In the genomic region with DNA sequence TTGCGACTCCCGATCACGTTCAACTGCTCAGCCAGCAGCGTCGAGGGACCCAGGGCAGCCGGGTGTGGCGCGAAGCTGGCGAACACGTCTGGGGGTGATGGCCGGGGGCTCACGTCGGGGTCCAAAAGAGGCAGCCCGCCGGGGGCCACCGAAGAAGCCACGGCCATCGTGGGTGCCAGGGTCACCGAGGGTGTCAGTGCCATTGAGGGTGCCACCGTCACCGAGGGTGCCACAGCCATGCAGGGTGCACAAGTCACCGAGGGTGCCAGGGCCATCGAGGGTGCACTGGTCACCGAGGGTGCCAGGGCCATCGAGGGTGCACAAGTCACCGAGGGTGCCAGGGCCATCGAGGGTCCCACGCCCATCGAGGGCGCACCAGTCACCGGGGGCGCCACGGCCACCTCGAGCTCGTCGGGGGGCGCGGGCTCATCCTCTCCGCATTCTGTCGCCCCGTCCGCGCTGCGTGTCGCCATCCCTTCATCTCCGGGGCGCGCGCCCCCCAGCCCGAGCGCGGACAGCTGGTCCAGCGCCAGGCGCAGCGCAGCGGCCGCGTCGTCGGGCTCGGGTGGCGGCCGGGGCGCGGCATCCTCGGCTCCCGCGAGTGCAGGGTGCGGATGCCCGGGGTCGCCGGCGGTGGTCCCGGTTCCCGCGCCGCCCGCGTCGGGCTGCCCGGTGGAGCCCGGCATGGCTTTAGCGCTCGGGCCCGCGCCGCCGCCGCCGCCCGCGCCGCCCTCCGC, we compare ENCODE assay signal across 8 mouse cellular contexts. TPM values are rescaled to one million over a fixed set of nuclear protein-coding genes. Genes with fewer than 3 reads are reported as not detected.
DNase-seq lines count a peak whose midpoint lies in the region; ATAC-seq and TF ChIP-seq lines count a peak whose summit lies in the region.

No protein-coding gene starts in this region.

- peaks cover 68% of the 10 kb centered on the region for H3K4me1 ChIP-seq in erythroblast, embryonic 14.5 days (ENCODE audit: control insufficient read depth)
- peaks cover 26% of the 10 kb centered on the region for H3K4me1 ChIP-seq in hindbrain, postnatal 0 days (ENCODE audit: insufficient read depth, low read length)
- H3K4me1 ChIP-seq in midbrain, embryonic 13.5 days (replicated peaks) = peaks cover 40% of the 10 kb centered on the region

- peaks cover 40% of the 10 kb centered on the region for H3K36me3 ChIP-seq in erythroblast, embryonic 14.5 days (ENCODE audit: control insufficient read depth)
- peaks cover 17% of the 10 kb centered on the region for H3K36me3 ChIP-seq in hindbrain, postnatal 0 days (ENCODE audit: insufficient read depth, low read length)
- peaks cover 56% of the 10 kb centered on the region for H3K36me3 ChIP-seq in midbrain, embryonic 13.5 days

- H3K27me3 ChIP-seq in erythroblast, embryonic 14.5 days (ENCODE audit: control insufficient read depth) = peaks cover 12% of the 10 kb centered on the region
- no peaks in the 10 kb centered on the region for H3K27me3 ChIP-seq in hindbrain, postnatal 0 days (ENCODE audit: insufficient read depth, low read length)
- no peaks in the 10 kb centered on the region for H3K27me3 ChIP-seq in midbrain, embryonic 13.5 days

- H3K27ac ChIP-seq in hindbrain, postnatal 0 days = peak overlapping the region; percentile 98
- H3K27ac ChIP-seq in midbrain, embryonic 13.5 days = peak overlapping the region; percentile 99

- peak overlapping the region; percentile 99 for H3K4me2 ChIP-seq in hindbrain, postnatal 0 days (ENCODE audit: low read depth, low read length)
- H3K4me2 ChIP-seq in midbrain, embryonic 13.5 days (replicated peaks) = peak overlapping the region; percentile 98

- DNase-seq in thymus, postnatal 0 days (ENCODE audit: low spot score) = peak; percentile 35
- no peak for DNase-seq in thymus, postnatal 25 days
- peak; percentile 46 for DNase-seq in hindbrain, postnatal 0 days (ENCODE audit: low spot score)
- no peak for DNase-seq in urinary bladder, adult 18-20 months (ENCODE audit: low spot score in 2 of 2)
- no peak for DNase-seq in layer of hippocampus, postnatal 36 days

- H3K9me3 ChIP-seq in erythroblast, embryonic 14.5 days (ENCODE audit: control insufficient read depth, low read length) = peaks cover 6% of the 10 kb centered on the region
- no peaks in the 10 kb centered on the region for H3K9me3 ChIP-seq in hindbrain, postnatal 0 days (ENCODE audit: low read length)
- no peaks in the 10 kb centered on the region for H3K9me3 ChIP-seq in midbrain, embryonic 13.5 days

- H3K4me3 ChIP-seq in erythroblast, embryonic 14.5 days (replicated peaks) = peak overlapping the region; percentile 76
- H3K4me3 ChIP-seq in hindbrain, postnatal 0 days (ENCODE audit: low read length) = peak overlapping the region; percentile 95
- peak overlapping the region; percentile 100 for H3K4me3 ChIP-seq in midbrain, embryonic 13.5 days (replicated peaks)

- no peak for ATAC-seq in erythroblast, adult 5-6 weeks (replicated peaks; ENCODE audit: low FRiP score, poor library complexity, severe bottlenecking)
- ATAC-seq in hindbrain, postnatal 0 days = no peak
- no peak for ATAC-seq in midbrain, embryonic 13.5 days

- TF ChIP-seq CTCF in hindbrain, postnatal 0 days (IDR thresholded peaks at IDR 0.05; ENCODE audit: low read depth) = no peak

- peak overlapping the region; percentile 98 for H3K9ac ChIP-seq in hindbrain, postnatal 0 days (replicated peaks; ENCODE audit: low read length)
- H3K9ac ChIP-seq in midbrain, embryonic 13.5 days (replicated peaks) = peak overlapping the region; percentile 100

- WGBS in hindbrain, postnatal 0 days = 5% methylated on average over 76 of the region's 94 CpGs
- WGBS in midbrain, embryonic 13.5 days = under 1% methylated on average over 69 of the region's 94 CpGs

RNA-seq across cellular contexts. Expression of a gene that starts 0.6 kb away (rescaled TPM):
- polyA plus RNA-seq in erythroblast, embryonic 14.5 days (2012) = 0.53 and 0.55 TPM in 2 replicates
- total RNA-seq in erythroblast, adult 5-6 weeks (2015; ENCODE audit: low replicate concordance) = 1.5 TPM in 1 of 2 replicates, not detected in the other
- total RNA-seq in erythroblast, adult 5-6 weeks (2017; ENCODE audit: low replicate concordance) = 0.51 and 0.70 TPM in 2 replicates
- polyA plus RNA-seq in thymus, postnatal 0 days (2015; fragmentation: Nextera tagmentation; extraction: Ambion mirVana) = 3.2 and 4.7 TPM in 2 replicates
- total RNA-seq in hindbrain, postnatal 0 days (2014; rRNA removed) = 129 and 145 TPM in 2 replicates
- 11.6 and 14.2 TPM in 2 replicates for polyA plus RNA-seq in hindbrain, postnatal 0 days (2015; fragmentation: Nextera tagmentation; extraction: Ambion mirVana)
- 15.9 and 18.6 TPM in 2 replicates for polyA plus RNA-seq in midbrain, embryonic 13.5 days (2015; fragmentation: Nextera tagmentation; extraction: Ambion mirVana)
- total RNA-seq in layer of hippocampus, postnatal 36 days (2021) = 10 to 100 TPM; 18.2 to 18.4 TPM

RNA-seq across cellular contexts. Expression of a gene that starts 12.4 kb away (rescaled TPM):
- polyA plus RNA-seq in erythroblast, embryonic 14.5 days (2012) = 24.1 and 26.2 TPM in 2 replicates
- 11.9 and 38.4 TPM in 2 replicates for total RNA-seq in erythroblast, adult 5-6 weeks (2015; ENCODE audit: low replicate concordance)
- total RNA-seq in erythroblast, adult 5-6 weeks (2017; ENCODE audit: low replicate concordance) = 10.5 and 21.3 TPM in 2 replicates
- polyA plus RNA-seq in thymus, postnatal 0 days (2015; fragmentation: Nextera tagmentation; extraction: Ambion mirVana) = 151 and 166 TPM in 2 replicates
- 48.2 and 50.4 TPM in 2 replicates for total RNA-seq in hindbrain, postnatal 0 days (2014; rRNA removed)
- polyA plus RNA-seq in hindbrain, postnatal 0 days (2015; fragmentation: Nextera tagmentation; extraction: Ambion mirVana) = 166 and 175 TPM in 2 replicates
- 243 and 257 TPM in 2 replicates for polyA plus RNA-seq in midbrain, embryonic 13.5 days (2015; fragmentation: Nextera tagmentation; extraction: Ambion mirVana)
- total RNA-seq in layer of hippocampus, postnatal 36 days (2021) = 100 to 1,000 TPM; 148 to 156 TPM

RNA-seq across cellular contexts. Expression of a gene that starts 19.7 kb away (rescaled TPM):
- polyA plus RNA-seq in erythroblast, embryonic 14.5 days (2012) = 197 and 289 TPM in 2 replicates
- 38.2 and 42.4 TPM in 2 replicates for total RNA-seq in erythroblast, adult 5-6 weeks (2015; ENCODE audit: low replicate concordance)
- 56.0 and 60.8 TPM in 2 replicates for total RNA-seq in erythroblast, adult 5-6 weeks (2017; ENCODE audit: low replicate concordance)
- polyA plus RNA-seq in thymus, postnatal 0 days (2015; fragmentation: Nextera tagmentation; extraction: Ambion mirVana) = 635 and 689 TPM in 2 replicates
- total RNA-seq in hindbrain, postnatal 0 days (2014; rRNA removed) = 369 and 391 TPM in 2 replicates
- polyA plus RNA-seq in hindbrain, postnatal 0 days (2015; fragmentation: Nextera tagmentation; extraction: Ambion mirVana) = 897 and 981 TPM in 2 replicates
- 518 and 572 TPM in 2 replicates for polyA plus RNA-seq in midbrain, embryonic 13.5 days (2015; fragmentation: Nextera tagmentation; extraction: Ambion mirVana)
- total RNA-seq in layer of hippocampus, postnatal 36 days (2021) = 100 to 1,000 TPM; 443 to 467 TPM

RNA-seq across cellular contexts. Expression of a gene that starts 30.6 kb away (rescaled TPM):
- polyA plus RNA-seq in erythroblast, embryonic 14.5 days (2012) = not detected in 2 replicates
- not detected in 2 replicates for total RNA-seq in erythroblast, adult 5-6 weeks (2015; ENCODE audit: low replicate concordance)
- total RNA-seq in erythroblast, adult 5-6 weeks (2017; ENCODE audit: low replicate concordance) = not detected in 2 replicates
- 0.17 and 0.21 TPM in 2 replicates for polyA plus RNA-seq in thymus, postnatal 0 days (2015; fragmentation: Nextera tagmentation; extraction: Ambion mirVana)
- 15.7 and 18.3 TPM in 2 replicates for total RNA-seq in hindbrain, postnatal 0 days (2014; rRNA removed)
- polyA plus RNA-seq in hindbrain, postnatal 0 days (2015; fragmentation: Nextera tagmentation; extraction: Ambion mirVana) = 8.9 and 9.3 TPM in 2 replicates
- polyA plus RNA-seq in midbrain, embryonic 13.5 days (2015; fragmentation: Nextera tagmentation; extraction: Ambion mirVana) = 0.96 and 1.3 TPM in 2 replicates
- total RNA-seq in layer of hippocampus, postnatal 36 days (2021) = 10 to 100 TPM; 23.2 to 23.4 TPM

RNA-seq across cellular contexts. Expression of a gene that starts 38.7 kb away (rescaled TPM):
- polyA plus RNA-seq in erythroblast, embryonic 14.5 days (2012) = 2.2 and 2.6 TPM in 2 replicates
- 0.21 and 0.77 TPM in 2 replicates for total RNA-seq in erythroblast, adult 5-6 weeks (2015; ENCODE audit: low replicate concordance)
- 0.17 TPM in 1 of 2 replicates, not detected in the other for total RNA-seq in erythroblast, adult 5-6 weeks (2017; ENCODE audit: low replicate concordance)
- polyA plus RNA-seq in thymus, postnatal 0 days (2015; fragmentation: Nextera tagmentation; extraction: Ambion mirVana) = 1.0 and 1.1 TPM in 2 replicates
- total RNA-seq in hindbrain, postnatal 0 days (2014; rRNA removed) = 0.18 and 1.0 TPM in 2 replicates
- polyA plus RNA-seq in hindbrain, postnatal 0 days (2015; fragmentation: Nextera tagmentation; extraction: Ambion mirVana) = 0.91 and 1.2 TPM in 2 replicates
- polyA plus RNA-seq in midbrain, embryonic 13.5 days (2015; fragmentation: Nextera tagmentation; extraction: Ambion mirVana) = 0.39 and 0.61 TPM in 2 replicates
- total RNA-seq in layer of hippocampus, postnatal 36 days (2021) = 1 to 10 TPM; 4.9 to 5.2 TPM

Comparison
In these comparisons a context has a peak if more than half of its experiments do, and no peak if none do; other contexts are left out.
1. DNase-seq: peak in thymus, postnatal 0 days (single experiment) and hindbrain, postnatal 0 days (single experiment); none in thymus, postnatal 25 days (single experiment), urinary bladder, adult 18-20 months (0 of 2) and layer of hippocampus, postnatal 36 days (0 of 2).
2. Peak in every context shown above with its lines, with median percentiles within 50 percentile points of each other: H3K4me3 ChIP-seq.